Mouse (Mus musculus): Measurements from ENCODE around the gene Olfr998.
"Not testable (repeated sequence)": the region's sequence is repeated elsewhere in the genome, so short reads cannot be mapped to it uniquely, and the experiment has no call there.

Gene Olfr998

DNA sequence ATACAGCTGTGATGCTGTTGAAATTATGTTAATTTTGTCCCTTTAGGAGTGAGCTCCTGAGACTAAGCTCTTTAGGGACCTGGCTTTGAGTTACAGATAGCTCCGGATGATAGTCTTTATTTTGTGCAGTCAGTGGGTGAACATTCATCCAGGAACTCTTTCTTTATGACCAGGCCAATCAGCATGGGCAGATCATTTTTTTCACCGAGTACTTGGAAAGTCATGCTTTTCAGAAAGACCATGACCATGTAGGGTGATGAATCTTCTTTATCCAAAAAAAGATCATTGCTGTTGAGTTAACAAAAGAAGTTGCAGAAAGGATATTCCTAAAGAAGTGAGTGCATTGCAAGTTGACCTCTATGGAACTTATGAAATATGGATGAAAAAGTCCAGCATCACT lies at the start of gene Olfr998:
Gene Olfr998, plus strand, starts transcription at position 301 of the 400 bp plus-strand sequence.
- not testable (repeated sequence) for DNase-seq (ENCODE audit: low spot score)

DNA sequence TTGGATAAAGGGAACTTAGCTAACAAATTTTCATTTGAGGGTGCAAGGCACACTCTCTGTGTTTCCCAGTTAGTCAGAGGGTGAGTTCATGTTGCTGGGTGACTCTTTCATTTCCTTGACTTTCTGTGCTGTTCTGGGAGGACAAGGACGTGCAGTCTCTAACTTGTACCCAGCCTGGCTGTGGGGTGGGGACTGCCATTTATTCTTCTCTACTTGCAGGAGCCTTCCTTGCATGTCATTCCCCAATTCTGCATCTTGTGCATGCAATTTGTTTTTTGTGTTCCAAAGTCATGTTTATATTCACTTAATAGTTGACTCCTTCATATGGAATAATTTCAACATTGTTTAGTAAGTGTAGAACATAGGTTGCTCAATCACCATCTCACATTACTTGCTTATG lies 33.9 kb upstream of the Olfr998 start:
- no peak for DNase-seq (ENCODE audit: low spot score)

DNA sequence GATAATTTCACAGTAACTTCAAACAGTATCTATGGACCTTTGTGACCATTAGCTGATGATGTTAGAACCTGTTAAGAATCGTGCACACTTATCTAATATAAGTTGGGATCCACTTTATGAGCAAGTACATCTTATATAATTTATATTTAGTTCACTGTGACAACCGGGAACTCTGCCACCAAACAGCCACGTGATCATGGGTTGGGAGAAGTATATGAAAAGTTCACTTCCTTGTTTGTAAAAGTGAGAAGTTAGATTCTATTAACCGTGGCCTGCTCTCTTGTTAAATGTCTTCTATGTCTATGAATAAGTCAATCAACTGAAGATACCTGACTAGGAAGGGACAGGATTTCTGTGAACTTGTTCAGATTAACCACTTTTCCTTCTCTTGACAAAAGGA lies 28.5 kb upstream of the Olfr998 start:
- DNase-seq (ENCODE audit: low spot score), result no peak

DNA sequence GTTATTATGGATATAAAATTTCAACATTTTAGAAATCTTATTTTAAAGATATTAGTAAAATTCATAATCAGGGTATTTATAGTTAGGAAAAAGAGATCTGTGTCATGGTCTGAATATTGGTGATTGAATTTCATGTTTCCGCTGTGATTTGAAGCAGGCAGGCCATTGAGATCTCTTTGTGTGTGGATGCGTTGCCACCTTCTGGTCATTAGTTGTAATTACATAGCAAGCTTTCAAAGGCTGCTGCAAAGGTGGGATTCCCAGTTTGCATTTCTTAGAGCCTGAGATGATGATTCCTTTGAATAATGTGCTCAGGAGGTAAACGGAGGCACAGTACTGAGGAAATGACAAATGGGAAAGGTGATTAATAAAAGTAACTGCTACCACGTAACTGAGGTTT lies 27.6 kb upstream of the Olfr998 start:
- peak; percentile 47 for DNase-seq (ENCODE audit: low spot score)

DNA sequence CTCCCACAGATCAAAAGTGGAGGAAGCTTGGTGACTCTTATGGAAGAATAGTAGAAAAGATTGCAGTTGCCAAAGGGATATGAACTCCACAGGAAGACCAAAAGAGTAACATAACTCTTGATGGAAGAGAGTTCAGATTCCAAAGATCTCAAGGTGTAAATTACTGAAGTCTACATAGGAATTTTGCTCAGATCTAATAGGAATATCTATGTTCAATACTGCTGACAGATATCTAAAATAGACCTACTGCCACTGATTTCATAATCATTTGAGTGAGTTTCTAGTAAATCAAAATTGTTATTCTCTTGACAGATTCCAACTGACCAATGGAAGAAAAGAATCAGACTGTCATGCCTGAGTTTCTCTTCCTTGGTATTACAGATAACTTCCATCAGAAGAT lies 9.8 kb upstream of the Olfr998 start, which contains the start of gene Olfr996:
Gene Olfr996, plus strand, starts transcription at position 301 of the 400 bp plus-strand sequence.
- DNase-seq (ENCODE audit: low spot score), result no peak

DNA sequence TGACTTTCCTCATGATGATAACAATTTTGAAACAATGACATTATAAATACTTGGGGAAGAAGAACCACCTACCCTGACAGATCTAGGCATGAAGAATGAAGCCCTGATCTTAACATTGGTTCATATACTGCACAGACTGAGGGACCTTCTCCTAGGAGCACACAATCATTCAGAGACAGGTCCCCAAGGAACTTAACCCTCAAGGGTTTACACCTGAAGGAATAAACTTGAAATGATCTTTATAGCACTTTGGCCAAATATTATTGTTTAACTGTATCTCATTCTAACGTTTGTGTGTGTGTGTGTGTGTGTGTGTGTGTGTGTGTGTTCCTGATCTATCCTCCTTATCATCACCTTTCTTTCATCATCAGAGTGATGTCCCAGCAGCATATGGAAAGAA lies 23.1 kb downstream of the Olfr998 start, which contains the start of gene Olfr1000:
Gene Olfr1000, minus strand, starts transcription at position 101 of the 400 bp plus-strand sequence.
- DNase-seq (ENCODE audit: low spot score), result no peak
